Mouse (Mus musculus) left cerebral cortex, postnatal 4 days (tissue): ENCODE measurements around the gene Bag2. TPM values are rescaled to one million over a fixed set of nuclear protein-coding genes. Genes with fewer than 3 reads are reported as not detected.

Experiments used
- DNase-seq: peaks from one replicate; pipeline ENCODE4 v3.0.0-alpha.2; 2022
- intact Hi-C: fragments of 180-260 bp; cut with DNase I; formaldehyde crosslinking; loops from one replicate; pipeline ENCODE4 v1.15.1; 2025
- total RNA-seq, 2 experiments: library from RNA; stranded (reverse); gene quantifications; 2 replicates each; pipeline ENCODE4 v1.2.3; 2021

Bag2 gene
- total RNA-seq, 2 experiments from 2014 or later, result 14.4 to 17.6 TPM

DNA sequence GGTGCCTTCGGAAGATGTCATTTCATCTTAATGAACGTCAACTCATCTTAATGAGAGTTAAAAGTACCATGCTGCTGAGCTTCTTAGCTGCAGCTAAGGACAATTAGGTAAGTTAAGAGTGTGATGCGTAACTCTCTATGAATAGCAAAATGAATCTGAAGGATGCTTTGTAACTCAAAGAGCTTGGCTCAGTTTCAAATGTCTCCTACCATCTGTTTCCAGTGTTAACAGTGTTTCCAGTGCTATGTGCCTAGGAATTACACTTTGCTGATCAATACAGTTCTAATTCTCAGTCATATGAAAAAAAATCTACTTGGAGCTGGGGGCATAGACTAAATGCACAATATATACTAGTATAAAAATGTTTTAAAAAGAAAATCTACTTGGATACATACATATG, 56.4 kb downstream of the Bag2 start:
- DNase-seq, result no peak
- intact Hi-C loops, result no loop called here

DNA sequence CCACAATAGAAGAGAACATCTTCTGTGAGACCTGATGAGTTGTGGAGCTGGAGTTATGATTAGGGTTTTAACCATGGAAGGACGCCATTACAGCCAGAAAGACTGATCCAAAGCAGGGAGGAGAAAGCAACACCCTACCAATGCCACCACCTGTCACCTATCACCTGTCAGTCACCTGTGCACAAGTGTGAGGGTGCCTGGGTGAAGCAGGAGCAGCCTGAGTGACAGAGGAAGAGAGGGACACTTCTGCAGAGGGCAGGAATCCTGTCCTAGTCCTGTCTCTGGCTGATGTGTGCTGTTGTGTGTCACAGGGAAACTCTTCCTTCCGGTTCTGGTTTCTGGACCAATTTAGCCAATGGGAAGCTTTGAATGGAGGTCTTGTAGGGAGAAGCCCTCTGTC, 61.6 kb downstream of the Bag2 start:
- intact Hi-C loops, result no loop called here
- no peak for DNase-seq

Other genes starting within 250 kb of the Bag2 start
- 10 to 100 TPM; 14.5 to 15.9 TPM for gene Prim2, start 88.0 kb downstream of the Bag2 start, total RNA-seq
- gene Rab23, start 37.9 kb downstream of the Bag2 start, total RNA-seq, result 10 to 100 TPM; 33.9 to 34.2 TPM
- 10 to 100 TPM; 85.4 to 89.8 TPM for gene Zfp451, start 56.8 kb upstream of the Bag2 start, total RNA-seq
- 100 to 1,000 TPM; 159 to 164 TPM for gene Bend6, start 150.0 kb upstream of the Bag2 start, total RNA-seq
- 100 to 1,000 TPM; 282 TPM for gene Dst, start 150.4 kb upstream of the Bag2 start, total RNA-seq